Mouse (Mus musculus): ENCODE data around the gene Copg2.
A peak's percentile ranks its signal among the peaks of the same experiment; 100 is the strongest.

Copg2 gene

GRCm38 (mm10) chr6:30896195-30896985 lies at the start of gene Copg2:
TSS of gene Copg2 (minus strand) at chr6:30896794.
- peak; percentile 96 to 97 for DNase-seq

GRCm38 (mm10) chr6:30939264-30939663 lies 42.7 kb upstream of the Copg2 start:
- DNase-seq: no peak

GRCm38 (mm10) chr6:30922821-30923220 lies 26.2 kb upstream of the Copg2 start:
- peak; percentile 15 to 53 for DNase-seq

DNA sequence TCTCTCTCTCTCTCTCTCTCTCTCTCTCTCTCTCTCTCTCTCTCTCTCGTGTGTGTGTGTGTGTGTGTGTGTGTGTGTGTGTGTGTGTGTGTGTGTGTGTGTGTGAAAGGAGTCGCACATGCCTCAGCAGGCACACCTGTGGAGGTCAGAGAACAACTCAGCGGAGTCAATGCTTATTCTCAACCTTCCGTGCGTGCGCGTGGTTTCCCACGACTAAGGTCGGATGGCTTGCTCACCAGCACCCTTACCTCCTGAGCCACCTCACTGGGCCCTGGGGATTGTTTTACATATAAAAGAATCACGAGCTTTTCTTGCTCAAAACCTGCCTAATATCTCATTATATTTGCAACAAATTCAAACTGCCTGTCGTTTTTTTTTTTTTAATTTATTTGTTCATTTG lies 25.2 kb upstream of the Copg2 start:
- DNase-seq: peak; percentile 12 to 19

- DNase-seq: peak; percentile 60 to 74
These were observed 24.5 kb upstream of the Copg2 start for GRCm38 (mm10) chr6:30920834-30921675.

DNA sequence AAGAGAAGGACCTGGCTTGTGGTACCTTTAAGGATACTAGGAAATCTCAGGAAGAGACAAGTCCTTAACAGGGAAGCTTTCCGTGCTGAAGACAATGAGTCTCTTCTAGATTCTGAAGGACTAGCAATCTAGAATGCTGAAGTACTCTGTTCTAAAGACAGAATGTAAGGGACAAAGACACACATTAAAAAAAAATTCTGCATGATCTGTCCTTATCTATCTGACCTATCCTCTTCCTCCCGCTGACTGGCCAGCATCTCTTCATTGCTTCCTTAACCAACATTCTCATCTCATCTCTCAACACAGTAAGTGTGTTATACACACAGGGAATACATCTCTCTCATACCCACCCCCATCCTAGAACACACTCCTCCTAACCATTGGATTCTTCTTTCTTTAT lies 18.9 kb upstream of the Copg2 start, which contains the start of gene Tsga13:
Gene Tsga13 (minus strand): TSS at position 101 of the 400 bp plus-strand sequence.
- DNase-seq: no peak

DNA sequence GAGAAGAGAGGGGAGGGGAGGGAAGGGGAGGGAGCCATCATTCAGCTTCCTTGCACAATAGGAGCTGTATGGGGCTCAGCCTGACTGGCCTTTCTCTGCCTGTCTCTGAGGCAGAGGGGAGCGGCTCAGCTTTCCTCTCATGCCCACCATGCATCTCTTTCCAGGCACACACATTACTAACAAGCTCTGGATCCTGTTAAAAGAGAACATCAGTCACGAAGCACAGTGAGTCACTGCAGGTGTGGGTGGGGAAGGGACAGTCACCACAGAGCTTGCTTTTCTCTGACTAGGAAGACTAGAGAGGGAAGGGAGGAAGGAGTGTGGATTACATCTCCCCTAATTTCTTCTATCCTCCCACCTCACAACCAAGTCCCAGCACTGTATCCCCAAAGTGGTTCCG lies 11.4 kb upstream of the Copg2 start:
- DNase-seq: no peak

DNA sequence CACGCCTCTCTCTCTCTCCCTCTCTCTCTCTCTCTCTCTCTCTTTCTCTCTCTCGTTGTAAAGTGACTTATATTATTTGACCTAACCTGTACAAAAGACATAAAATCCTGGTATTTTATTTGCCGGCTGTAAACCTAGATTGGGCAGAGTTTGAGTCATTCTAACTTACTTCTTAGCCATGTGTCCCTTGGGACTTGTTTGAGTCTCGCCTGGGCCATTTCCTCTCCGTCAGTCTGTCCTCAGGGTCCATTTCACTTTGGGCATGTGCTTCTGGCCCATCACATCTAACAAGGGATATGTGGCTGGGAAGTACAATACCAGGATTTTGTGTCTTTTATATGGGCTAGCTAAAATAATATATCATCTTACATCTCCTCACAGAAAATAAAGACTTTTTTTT lies 8.3 kb upstream of the Copg2 start:
- DNase-seq: no peak

- no peak for DNase-seq
These were observed 7.4 kb upstream of the Copg2 start for GRCm38 (mm10) chr6:30904033-30904432.

- no peak for DNase-seq
These were observed 926 bp upstream of the Copg2 start for GRCm38 (mm10) chr6:30897520-30897919.

- no peak for DNase-seq
These were observed 363 bp upstream of the Copg2 start for GRCm38 (mm10) chr6:30896986-30897327.

DNA sequence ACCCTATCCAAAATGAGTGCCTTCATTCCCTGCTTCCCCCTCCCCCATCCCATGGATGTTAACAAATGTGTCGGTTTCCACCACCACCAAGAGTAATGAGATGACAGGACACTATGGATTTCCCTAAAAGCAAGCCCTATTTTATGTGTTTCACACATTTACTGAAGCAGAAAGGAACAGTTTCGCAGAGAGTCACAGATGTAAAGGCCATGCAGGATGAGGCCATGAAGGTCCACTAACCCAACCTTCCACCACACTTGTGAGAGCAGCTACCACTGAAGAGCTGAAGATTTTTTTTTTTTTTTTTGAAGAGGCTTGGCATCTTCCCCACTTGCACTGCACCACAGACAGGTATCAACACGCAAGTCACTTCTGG lies 787 bp downstream of the Copg2 start:
- DNase-seq: peak; percentile 45 to 59

DNA sequence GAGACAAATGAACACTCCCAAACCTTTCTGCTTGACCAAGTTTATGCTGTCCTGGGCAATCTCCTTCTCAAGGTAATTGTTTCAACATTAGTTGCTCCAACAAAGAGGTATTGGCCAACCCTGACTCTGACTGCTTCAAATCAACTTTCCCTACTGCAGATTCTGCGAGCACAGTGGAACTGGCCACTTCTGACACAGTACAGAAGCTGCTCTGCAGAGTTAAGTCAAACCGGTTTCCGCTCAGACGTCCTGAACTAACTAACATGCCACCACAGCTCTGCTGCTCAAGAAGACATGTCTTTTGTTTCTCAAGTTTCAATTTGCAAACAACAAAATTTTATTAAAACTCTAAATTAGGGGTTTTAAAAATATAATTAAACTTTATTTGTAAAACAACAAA lies 3.5 kb downstream of the Copg2 start:
- DNase-seq: no peak

DNA sequence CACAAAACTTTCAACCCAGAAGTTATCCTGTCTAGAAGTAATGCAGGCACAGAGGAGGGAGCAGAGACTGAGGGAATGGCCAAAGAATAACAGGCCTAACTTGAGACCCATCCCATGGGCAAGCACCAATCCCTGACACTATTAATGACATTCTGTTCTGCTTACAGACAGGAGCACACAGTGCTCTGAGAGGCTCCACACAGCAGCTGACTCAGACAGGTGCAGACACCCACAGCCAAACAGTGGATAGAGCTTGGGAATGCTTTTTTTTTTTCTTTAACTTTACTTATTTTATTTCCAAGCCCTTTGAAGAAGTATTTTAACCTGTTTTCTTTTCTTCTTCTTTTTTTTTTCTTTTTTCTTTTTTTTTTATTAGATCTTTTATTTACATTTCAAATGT lies 4.8 kb downstream of the Copg2 start:
- DNase-seq: no peak

DNA sequence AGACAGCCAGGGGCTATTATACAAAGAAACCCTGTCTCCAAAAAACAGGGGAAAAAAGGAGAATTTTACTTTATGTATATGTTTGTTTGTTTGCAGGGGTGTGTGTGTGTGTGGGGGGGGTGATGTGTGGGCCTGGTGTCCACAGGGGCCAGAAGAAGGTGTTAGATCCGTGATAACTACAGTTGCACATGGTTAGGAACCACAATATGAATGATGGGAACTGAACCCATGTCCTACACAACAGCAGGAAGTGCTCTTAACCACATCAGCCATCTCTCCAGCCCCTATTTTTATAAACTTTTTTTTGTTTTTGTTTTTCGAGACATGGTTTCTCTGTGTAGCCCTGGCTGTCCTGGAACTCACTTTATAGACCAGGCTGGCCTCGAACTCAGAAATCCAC lies 11.7 kb downstream of the Copg2 start:
- DNase-seq: no peak

- peak; percentile 75 to 80 for DNase-seq
These were observed 13.1 kb downstream of the Copg2 start for GRCm38 (mm10) chr6:30883491-30883890.

DNA sequence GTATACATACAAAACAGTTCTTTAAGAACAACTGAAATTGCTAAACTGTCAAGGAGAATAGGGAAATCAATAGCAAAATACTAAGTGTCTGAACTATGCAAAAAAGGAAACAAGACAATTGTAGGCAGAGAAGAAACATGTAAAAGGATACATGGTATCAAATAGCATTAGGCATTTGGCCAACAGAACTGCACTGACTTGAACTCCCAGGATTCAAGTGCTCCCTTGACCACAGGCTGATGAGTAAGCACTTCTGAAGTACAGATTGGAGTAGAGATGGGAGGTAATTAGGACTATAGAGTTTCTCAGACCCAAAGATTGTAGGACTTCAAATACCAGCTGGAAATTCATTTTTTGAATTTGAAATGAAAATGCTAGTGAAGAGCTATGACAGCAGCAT lies 19.9 kb downstream of the Copg2 start:
- DNase-seq: no peak

DNA sequence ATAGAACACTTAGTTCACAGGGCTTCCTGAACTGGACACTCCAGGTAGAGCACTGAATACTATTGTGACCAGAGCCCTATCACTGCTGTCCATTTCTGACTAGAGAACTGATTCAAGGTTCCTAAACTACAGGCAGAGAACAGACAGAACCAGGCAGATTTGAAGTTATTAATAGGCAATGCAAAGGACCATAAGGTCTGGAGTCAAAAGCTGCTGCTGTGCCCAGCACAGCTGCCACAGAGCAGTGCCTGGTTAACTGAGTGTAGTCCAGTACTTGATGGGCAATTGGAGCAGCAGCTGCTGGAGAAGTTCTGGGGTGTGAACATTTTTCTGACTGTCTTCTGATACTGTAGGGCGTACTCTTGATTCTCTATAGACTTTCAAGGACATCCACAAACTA lies 30.1 kb downstream of the Copg2 start:
- DNase-seq: no peak

DNA sequence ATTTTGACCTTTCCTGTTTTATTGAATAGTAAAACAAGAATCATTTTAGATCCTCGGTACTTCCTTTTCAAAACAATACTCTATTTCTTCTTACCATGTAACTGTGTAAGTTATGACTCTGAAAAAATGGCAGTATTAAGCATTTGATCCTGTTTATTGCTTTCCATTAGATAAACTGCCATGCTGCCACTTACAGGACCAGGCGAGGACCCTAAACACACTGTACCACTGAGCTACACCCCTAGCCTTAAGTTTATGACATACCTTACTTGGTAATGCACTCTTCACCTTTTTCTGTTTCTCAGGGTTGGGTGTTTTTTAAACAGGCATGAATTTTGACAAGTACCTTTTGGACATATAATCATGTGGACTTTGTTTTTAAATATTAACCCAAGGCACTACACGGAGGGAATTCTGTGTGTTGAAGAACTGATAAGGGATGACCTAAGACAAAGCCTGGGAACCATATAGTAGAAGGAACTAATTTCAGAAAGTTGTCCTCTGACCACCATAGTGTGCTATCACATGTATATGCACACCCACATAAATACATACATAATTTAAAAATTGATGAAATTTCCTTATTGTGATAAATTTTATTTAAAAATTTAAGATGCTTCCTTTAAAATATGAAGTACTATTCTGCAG lies 31.4 kb downstream of the Copg2 start:
- DNase-seq: no peak

DNA sequence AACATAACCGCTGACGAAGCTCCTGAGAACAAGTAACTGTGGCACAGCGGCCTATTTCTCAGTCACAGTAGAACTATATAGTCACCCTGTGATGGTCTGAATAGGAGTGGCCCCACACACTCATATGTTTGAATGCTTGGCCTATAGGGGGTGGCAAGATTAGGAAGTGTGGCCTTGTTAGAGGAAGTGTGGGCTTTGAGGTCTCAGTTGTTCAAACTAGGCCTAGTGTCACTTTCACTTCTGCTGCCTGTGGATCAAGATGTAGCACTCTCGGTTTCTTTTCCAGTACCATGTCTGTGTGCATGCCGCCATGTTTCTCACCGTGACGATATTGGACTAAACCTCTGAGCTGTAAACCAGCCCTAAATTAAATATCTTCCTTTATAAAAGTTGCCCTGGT lies 40.6 kb downstream of the Copg2 start:
- no peak for DNase-seq

DNA sequence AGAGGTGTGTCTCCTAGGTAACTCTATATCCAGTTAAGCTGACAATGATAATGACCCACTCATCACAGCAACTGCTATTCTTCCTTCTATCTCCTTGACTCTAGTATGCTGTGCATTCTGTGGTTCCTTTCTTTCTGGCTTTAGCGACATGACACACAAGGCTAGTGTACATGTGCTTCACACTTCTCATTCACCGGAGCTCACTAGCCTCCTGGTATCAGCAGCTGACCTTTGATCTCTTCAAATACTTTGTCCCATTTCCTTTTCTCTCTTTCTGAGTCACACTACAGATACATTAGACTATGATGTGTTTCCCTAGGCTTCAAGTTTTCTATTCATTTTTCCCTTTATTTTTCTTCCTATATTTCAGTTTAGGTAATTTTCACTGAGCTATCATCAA lies 41.4 kb downstream of the Copg2 start:
- no peak for DNase-seq

- DNase-seq: peak; percentile 40 to 66
These were observed 46.8 kb downstream of the Copg2 start for GRCm38 (mm10) chr6:30849818-30850217.

DNA sequence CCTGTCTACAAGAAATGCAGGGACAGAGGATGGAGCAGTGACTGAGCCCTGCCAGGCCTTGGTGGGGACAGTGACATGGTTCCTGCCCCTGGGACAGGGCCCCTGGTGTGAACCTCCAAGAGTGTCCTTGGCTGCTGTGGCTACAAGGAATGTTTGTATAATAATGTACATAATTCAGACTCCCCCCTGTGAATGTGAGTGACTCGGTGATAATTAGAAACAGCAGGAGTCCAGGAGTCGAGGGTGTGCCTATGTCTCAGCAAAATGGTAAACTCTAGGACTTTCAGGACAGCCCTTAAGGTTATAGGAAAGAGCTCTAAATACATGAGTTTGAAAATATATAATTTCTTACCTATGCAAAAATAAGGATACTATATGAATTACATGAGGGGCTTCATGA lies 64.4 kb downstream of the Copg2 start:
- no peak for DNase-seq

- no peak for DNase-seq
These were observed 83.0 kb downstream of the Copg2 start for GRCm38 (mm10) chr6:30813626-30814025.

All from cerebellum, postnatal 10 days (tissue).